Mouse (Mus musculus) erythroblast, embryonic 14.5 days (primary cell): ENCODE results near the gene Gdpd5. TPM values are rescaled to one million over a fixed set of nuclear protein-coding genes. Genes with fewer than 3 reads are reported as not detected.

Experiments used
- H3K27me3 ChIP-seq: 2 replicates; pipeline ENCODE4 v1.6.1; 2012; ENCODE audit warnings: inconsistent platforms; ENCODE audit not compliant: control insufficient read depth
- H3K36me3 ChIP-seq: 2 replicates; pipeline ENCODE4 v1.6.1; 2012; ENCODE audit warnings: mild to moderate bottlenecking, inconsistent platforms; ENCODE audit not compliant: control insufficient read depth
- H3K4me1 ChIP-seq: 2 replicates; pipeline ENCODE4 v1.6.1; 2012; ENCODE audit warnings: inconsistent platforms; ENCODE audit not compliant: control insufficient read depth
- H3K4me3 ChIP-seq: replicated peaks from 2 replicates; pipeline ENCODE3; 2012; ENCODE audit warnings: moderate library complexity, mild to moderate bottlenecking, inconsistent platforms
- H3K9me3 ChIP-seq: 2 replicates; pipeline ENCODE4 v1.6.1; 2012; ENCODE audit warnings: low read length, inconsistent platforms, mixed read lengths; ENCODE audit not compliant: control insufficient read depth
- GATA1 ChIP-seq: IDR thresholded peaks from 2 replicates; pipeline ENCODE4 v1.6.1; 2012; ENCODE audit warnings: low read length, inconsistent platforms, mixed read lengths
- TAL1 ChIP-seq: IDR thresholded peaks from 3 replicates; pipeline ENCODE4 v1.6.1; 2012; ENCODE audit warnings: low read length, inconsistent platforms, mixed read lengths
- polyA plus RNA-seq: library from polyadenylated mRNA; stranded (reverse); fragments of >175 nt; gene quantifications from 2 replicates; pipeline ENCODE4 v1.2.3, GENCODE M21; 2012

Gene Gdpd5
- polyA plus RNA-seq, 1 experiment: 0.03 TPM

GRCm38 (mm10) chr7:99448619-99449018 lies 67.4 kb downstream of the Gdpd5 start:
- no peak overlapping the region for H3K4me3 ChIP-seq
- H3K27me3 ChIP-seq: no peaks in the 10 kb centered on the region
- no peaks in the 10 kb centered on the region for H3K9me3 ChIP-seq
- TF ChIP-seq GATA1 (no peak), TAL1 (no peak)
- no peaks in the 10 kb centered on the region for H3K36me3 ChIP-seq
- H3K4me1 ChIP-seq: peaks cover 4% of the 10 kb centered on the region

GRCm38 (mm10) chr7:99449063-99449462 lies 67.8 kb downstream of the Gdpd5 start:
- TF ChIP-seq GATA1: no peak
- no peak for TF ChIP-seq TAL1
- no peak overlapping the region for H3K4me3 ChIP-seq
- no peaks in the 10 kb centered on the region for H3K9me3 ChIP-seq
- H3K27me3 ChIP-seq: no peaks in the 10 kb centered on the region
- H3K36me3 ChIP-seq: no peaks in the 10 kb centered on the region
- peaks cover 4% of the 10 kb centered on the region for H3K4me1 ChIP-seq

GRCm38 (mm10) chr7:99449751-99450150 lies 68.5 kb downstream of the Gdpd5 start:
- Histone ChIP-seq H3K9me3 (no peaks in the 10 kb centered on the region), H3K36me3 (no peaks in the 10 kb centered on the region), H3K4me3 (no peak overlapping the region), H3K27me3 (no peaks in the 10 kb centered on the region), H3K4me1 (peaks cover 4% of the 10 kb centered on the region)
- TF ChIP-seq TAL1 (no peak), GATA1 (no peak)

- no peak for TF ChIP-seq GATA1
- no peak for TF ChIP-seq TAL1
- Histone ChIP-seq H3K36me3 (no peaks in the 10 kb centered on the region), H3K4me3 (no peak overlapping the region), H3K4me1 (peaks cover 4% of the 10 kb centered on the region), H3K9me3 (no peaks in the 10 kb centered on the region), H3K27me3 (no peaks in the 10 kb centered on the region)
Measured at GRCm38 (mm10) chr7:99450703-99451102, 69.5 kb downstream of the Gdpd5 start.

GRCm38 (mm10) chr7:99452859-99453258 lies 71.6 kb downstream of the Gdpd5 start:
- Histone ChIP-seq H3K27me3 (no peaks in the 10 kb centered on the region), H3K4me1 (peaks cover 4% of the 10 kb centered on the region), H3K4me3 (no peak overlapping the region), H3K36me3 (no peaks in the 10 kb centered on the region), H3K9me3 (no peaks in the 10 kb centered on the region)
- TF ChIP-seq TAL1 (no peak), GATA1 (no peak)

- Histone ChIP-seq H3K4me1 (peaks cover 4% of the 10 kb centered on the region), H3K36me3 (no peaks in the 10 kb centered on the region), H3K27me3 (no peaks in the 10 kb centered on the region), H3K4me3 (no peak overlapping the region), H3K9me3 (no peaks in the 10 kb centered on the region)
- TF ChIP-seq TAL1 (no peak), GATA1 (no peak)
Measured at GRCm38 (mm10) chr7:99454044-99454443, 72.8 kb downstream of the Gdpd5 start.

GRCm38 (mm10) chr7:99458849-99459248 lies 77.6 kb downstream of the Gdpd5 start:
- Histone ChIP-seq H3K9me3 (no peaks in the 10 kb centered on the region), H3K4me3 (no peak overlapping the region), H3K36me3 (no peaks in the 10 kb centered on the region), H3K4me1 (no peaks in the 10 kb centered on the region), H3K27me3 (0 out of 2 replicates have a peak, but pooled peaks cover 3% of the 10 kb centered on the region)
- TF ChIP-seq GATA1 (no peak), TAL1 (no peak)

GRCm38 (mm10) chr7:99459888-99460652 lies 78.9 kb downstream of the Gdpd5 start:
- no peak for TF ChIP-seq GATA1
- no peak for TF ChIP-seq TAL1
- Histone ChIP-seq H3K4me3 (no peak overlapping the region), H3K36me3 (no peaks in the 10 kb centered on the region), H3K4me1 (no peaks in the 10 kb centered on the region), H3K27me3 (peaks cover 6% of the 10 kb centered on the region), H3K9me3 (no peaks in the 10 kb centered on the region)

- no peaks in the 10 kb centered on the region for H3K36me3 ChIP-seq
- TF ChIP-seq GATA1: no peak
- TF ChIP-seq TAL1: no peak
- peaks cover 37% of the 10 kb centered on the region for H3K27me3 ChIP-seq
- peaks cover 3% of the 10 kb centered on the region for H3K4me1 ChIP-seq
- H3K4me3 ChIP-seq: no peak overlapping the region
- peaks cover 3% of the 10 kb centered on the region; the same call in 1 of the 2 replicates for H3K9me3 ChIP-seq
Measured at GRCm38 (mm10) chr7:99463120-99463519, 81.9 kb downstream of the Gdpd5 start.

- no peak within 1 kb of the TSS for H3K4me3 ChIP-seq
- peaks cover 10% of the 10 kb centered on the region; the same call in 1 of the 2 replicates for H3K9me3 ChIP-seq
- H3K36me3 ChIP-seq: no peaks in the 10 kb centered on the region
- TF ChIP-seq GATA1 (no peak), TAL1 (no peak)
- H3K4me1 ChIP-seq: peaks cover 14% of the 10 kb centered on the region
- peaks cover 64% of the 10 kb centered on the region for H3K27me3 ChIP-seq
Measured at GRCm38 (mm10) chr7:99465811-99466210, 84.6 kb downstream of the Gdpd5 start, which contains the start of gene Klhl35. Gene Klhl35 (plus strand): TSS chr7:99466004.
